Mouse (Mus musculus): Measurements from ENCODE around the gene Med19. TPM values are rescaled to one million over a fixed set of nuclear protein-coding genes. Genes with fewer than 3 reads are reported as not detected.

Med19 gene
- total RNA-seq, 2 experiments from 2014 or later: 26.7 to 28.6 TPM

Other genes starting within 250 kb of the Med19 start
- 10 to 100 TPM; 70.5 to 76.6 TPM for gene Tfpi, start 201.6 kb upstream of the Med19 start, total RNA-seq (2021)
- 100 to 1,000 TPM; 157 to 165 TPM for gene Ctnnd1, start 27.6 kb upstream of the Med19 start, total RNA-seq (2021)
- gene Btbd18, start 19.3 kb upstream of the Med19 start, total RNA-seq (2021): under 1 TPM; 0.22 to 0.42 TPM
- gene Selenoh, start 7.6 kb upstream of the Med19 start, total RNA-seq (2021): 10 to 100 TPM; 87.7 to 89.0 TPM
- gene Gm28635, start 361 bp upstream of the Med19 start, total RNA-seq (2021): not detected
- 100 to 1,000 TPM; 114 to 116 TPM for gene Tmx2, start 738 bp downstream of the Med19 start, total RNA-seq (2021)
- gene Zdhhc5, start 36.8 kb downstream of the Med19 start, total RNA-seq (2021): 10 to 100 TPM; 52.5 to 61.7 TPM
- gene Clp1, start 48.9 kb downstream of the Med19 start, total RNA-seq (2021): 10 to 100 TPM; 13.0 to 15.2 TPM
- gene Ypel4, start 55.7 kb downstream of the Med19 start, total RNA-seq (2021): 10 to 100 TPM; 12.0 to 18.2 TPM
- 1 to 10 TPM; 8.3 to 9.1 TPM for gene Gm19426, start 65.3 kb downstream of the Med19 start, total RNA-seq (2021)
- 10 to 100 TPM; 64.5 to 76.4 TPM for gene Serping1, start 97.0 kb downstream of the Med19 start, total RNA-seq (2021)
- 10 to 100 TPM; 31.1 to 35.4 TPM for gene Ube2l6, start 120.4 kb downstream of the Med19 start, total RNA-seq (2021)
- 1 to 10 TPM; 1.8 to 3.9 TPM for gene Smtnl1, start 144.2 kb downstream of the Med19 start, total RNA-seq (2021)
- gene Timm10, start 148.6 kb downstream of the Med19 start, total RNA-seq (2021): 10 to 100 TPM; 40.5 to 43.7 TPM
- gene Slc43a1, start 160.4 kb downstream of the Med19 start, total RNA-seq (2021): 10 to 100 TPM in 1 of 2 experiments, 1 to 10 TPM in 1; 8.8 to 11.1 TPM
- 1 to 10 TPM; 2.2 to 3.4 TPM for gene Rtn4rl2, start 208.3 kb downstream of the Med19 start, total RNA-seq (2021)